Mouse (Mus musculus): ENCODE results near the gene Samd15. TPM values are rescaled to one million over a fixed set of nuclear protein-coding genes. Genes with fewer than 3 reads are reported as not detected.

The Samd15 gene
- total and polyA plus RNA-seq, 3 experiments = 0.62 to 24.0 TPM; not detected in 1

GRCm38 (mm10) chr12:87199973-87200586 is 557 bp downstream of the Samd15 start, which contains the start of gene Tmed8:
TSS of gene Tmed8 (minus strand) at chr12:87200454.
- no peaks in the 10 kb centered on the region for H3K27me3 ChIP-seq (ENCODE audit: control insufficient read depth in 1 of 2, insufficient read depth in 2 of 2, low read length in 2 of 2)
- DNase-seq (ENCODE audit: low read depth, low spot score) = peak; percentile 82
- H3K4me1 ChIP-seq (ENCODE audit: control insufficient read depth in 1 of 2, insufficient read depth in 2 of 2, low read length in 2 of 2) = peaks cover 7 to 11% of the 10 kb centered on the region in 2 experiments
- H3K9ac ChIP-seq (ENCODE audit: control insufficient read depth, low read depth, low read length, poor library complexity, severe bottlenecking) = peak within 1 kb of the TSS; percentile 94
- peaks cover 0 to 19% of the 10 kb centered on the region in 2 experiments; a peak in 2 of 4 replicates for H3K36me3 ChIP-seq (ENCODE audit: control insufficient read depth in 1 of 2, insufficient read depth in 2 of 2, low read length in 2 of 2)
- peaks cover 15% of the 10 kb centered on the region for H3K79me2 ChIP-seq (ENCODE audit: control insufficient read depth, insufficient read depth, low read length, poor library complexity)
- no peaks in the 10 kb centered on the region for H3K9me3 ChIP-seq (replicated peaks; ENCODE audit: insufficient read depth, low read length)
- peak within 1 kb of the TSS; percentile 32 for H3K27ac ChIP-seq (ENCODE audit: control insufficient read depth, low read depth, low read length)
- H3K4me3 ChIP-seq (ENCODE audit: control insufficient read depth in 1 of 2, insufficient read depth in 1 of 2, low read depth in 2 of 2, low read length in 2 of 2) = peak within 1 kb of the TSS; percentile 73 to 94
- TF ChIP-seq JUND (IDR thresholded peaks at IDR 0.05; ENCODE audit: low read depth, low read length) (no peak), CHD2 (IDR thresholded peaks at IDR 0.05; ENCODE audit: low read length) (no peak), POLR2A (IDR thresholded peaks at IDR 0.05; ENCODE audit: control insufficient read depth in 1 of 2, insufficient read depth in 1 of 2, low read depth in 1 of 2, low read length in 2 of 2, poor library complexity in 1 of 2) (peak in 1 of 2 experiments; percentile 56; a peak in 2 of 4 replicates), HCFC1 (IDR thresholded peaks at IDR 0.05; ENCODE audit: low read depth, low read length) (peak; percentile 62), MYB (IDR thresholded peaks at IDR 0.05; ENCODE audit: low read depth, low read length) (no peak), MXI1 (IDR thresholded peaks at IDR 0.05; ENCODE audit: low read depth, low read length) (peak; percentile 39), ZKSCAN1 (IDR thresholded peaks at IDR 0.05; ENCODE audit: low read depth, low read length) (no peak), KAT2A (conservative IDR thresholded peaks at IDR 0.05; ENCODE audit: low read depth, low read length) (no peak), ETS1 (IDR thresholded peaks at IDR 0.05; ENCODE audit: low read depth, low read length) (no peak), SIN3A (IDR thresholded peaks at IDR 0.05; ENCODE audit: low read length) (peak; percentile 75), EP300 (IDR thresholded peaks at IDR 0.05; ENCODE audit: low read depth in 1 of 2, low read length in 2 of 2) (no peak), NRF1 (IDR thresholded peaks at IDR 0.05; ENCODE audit: insufficient read depth, low read depth, low read length, poor library complexity, severe bottlenecking) (no peak), ELF1 (IDR thresholded peaks at IDR 0.05; ENCODE audit: low read depth, low read length) (no peak), GATA1 (IDR thresholded peaks at IDR 0.05; ENCODE audit: low read depth, low read length) (no peak), SMC3 (IDR thresholded peaks at IDR 0.05; ENCODE audit: low read depth, low read length) (no peak), MYC (IDR thresholded peaks at IDR 0.05; ENCODE audit: low read depth, low read length) (no peak), USF1 (IDR thresholded peaks at IDR 0.05; ENCODE audit: low read depth, low read length) (peak; percentile 36; the same call in 1 of the 2 replicates), MAFK (IDR thresholded peaks at IDR 0.05; ENCODE audit: borderline replicate concordance, low read depth, low read length) (no peak), RCOR1 (IDR thresholded peaks at IDR 0.05; ENCODE audit: low read depth, low read length) (no peak), TAL1 (IDR thresholded peaks at IDR 0.05; ENCODE audit: low read length) (no peak), RAD21 (IDR thresholded peaks at IDR 0.05; ENCODE audit: low read depth, low read length) (no peak), MAZ (IDR thresholded peaks at IDR 0.05; ENCODE audit: low read depth, low read length) (no peak; the same call in 1 of the 2 replicates), NELFE (IDR thresholded peaks at IDR 0.05; ENCODE audit: low read depth, low read length) (peak; percentile 46), CTCF (IDR thresholded peaks at IDR 0.05 in 2 of 3, conservative IDR thresholded peaks at IDR 0.05 in 1 of 3; ENCODE audit: control insufficient read depth in 1 of 3, insufficient read depth in 1 of 3, low read depth in 2 of 3, low read length in 3 of 3, poor library complexity in 1 of 3, severe bottlenecking in 1 of 3) (no peak), USF2 (IDR thresholded peaks at IDR 0.05; ENCODE audit: borderline replicate concordance in 1 of 2, insufficient read depth in 1 of 2, low read depth in 1 of 2, low read length in 2 of 2) (no peak), BHLHE40 (IDR thresholded peaks at IDR 0.05; ENCODE audit: borderline replicate concordance, low read depth, low read length) (peak; percentile 64; the same call in 1 of the 2 replicates), TBP (IDR thresholded peaks at IDR 0.05; ENCODE audit: low read depth, low read length) (no peak), POLR2AphosphoS5 (IDR thresholded peaks at IDR 0.05; ENCODE audit: borderline replicate concordance, low read depth, low read length) (no peak), GABPA (IDR thresholded peaks at IDR 0.05; ENCODE audit: low read depth, low read length) (no peak), E2F4 (IDR thresholded peaks at IDR 0.05; ENCODE audit: borderline replicate concordance, low read depth, low read length) (no peak), MAX (IDR thresholded peaks at IDR 0.05; ENCODE audit: low read length) (no peak), ZMIZ1 (IDR thresholded peaks at IDR 0.05; ENCODE audit: low read depth, low read length) (no peak), CHD1 (IDR thresholded peaks at IDR 0.05; ENCODE audit: low read depth, low read length) (no peak), MEF2A (IDR thresholded peaks at IDR 0.05; ENCODE audit: extremely low read depth, insufficient replicate concordance, low read depth, low read length, poor library complexity, severe bottlenecking) (no peak), ZC3H11A (IDR thresholded peaks at IDR 0.05; ENCODE audit: low read depth, low read length) (no peak), ZNF384 (IDR thresholded peaks at IDR 0.05; ENCODE audit: low read depth, low read length) (no peak), POLR2AphosphoS2 (IDR thresholded peaks at IDR 0.05; ENCODE audit: low read length) (no peak)

All from MEL (cell line).